Mouse (Mus musculus) heart, embryonic 12.5 days (tissue): ENCODE measurements around the gene Trim17. TPM values are rescaled to one million over a fixed set of nuclear protein-coding genes. Genes with fewer than 3 reads are reported as not detected.

Experiments
- ATAC-seq: fragments of 200-750 bp; cut with Nextera tagmentation; 2 replicates; pipeline ENCODE4 v1.8.0; 2017; ENCODE audit warnings: moderate TSS enrichment, moderate library complexity; ENCODE audit not compliant: insufficient number of reproducible peaks, low FRiP score
- H3K27ac ChIP-seq: fragments of 300-500 bp; sonication (generic); 2 replicates; pipeline ENCODE4 v1.5.1; 2016; ENCODE audit warnings: mild to moderate bottlenecking, moderate library complexity; ENCODE audit not compliant: poor library complexity, severe bottlenecking
- H3K27me3 ChIP-seq: fragments of 300-500 bp; sonication (generic); replicated peaks from 2 replicates; pipeline ENCODE4 v1.6.1; 2016; ENCODE audit warnings: mild to moderate bottlenecking, moderate library complexity
- H3K36me3 ChIP-seq: fragments of 300-500 bp; sonication (generic); 2 replicates; pipeline ENCODE4 v1.6.1; 2016; ENCODE audit warnings: mild to moderate bottlenecking, moderate library complexity
- H3K4me1 ChIP-seq: fragments of 300-500 bp; sonication (generic); replicated peaks from 2 replicates; pipeline ENCODE4 v1.6.1; 2016; ENCODE audit warnings: mild to moderate bottlenecking
- H3K4me2 ChIP-seq: fragments of 300-500 bp; sonication (generic); 2 replicates; pipeline ENCODE4 v1.6.1; 2016; ENCODE audit warnings: mild to moderate bottlenecking, moderate library complexity
- H3K4me3 ChIP-seq: fragments of 300-500 bp; sonication (generic); 2 replicates; pipeline ENCODE4 v1.5.1; 2016; ENCODE audit warnings: mild to moderate bottlenecking
- H3K9ac ChIP-seq: fragments of 300-500 bp; sonication (generic); 2 replicates; pipeline ENCODE4 v1.6.1; 2016; ENCODE audit warnings: mild to moderate bottlenecking, moderate library complexity
- H3K9me3 ChIP-seq: fragments of 300-500 bp; sonication (generic); replicated peaks from 2 replicates; pipeline ENCODE4 v1.6.1; 2016; ENCODE audit warnings: mild to moderate bottlenecking, moderate library complexity
- WGBS: fragments of 180-500 bp; shearing (Covaris S2); methylation state at CpG from one replicate; pipeline ENCODE4 v1.1.7; 2016; 5-methylcytosine and 5-hydroxymethylcytosine counted together
- polyA plus RNA-seq: library from polyadenylated mRNA; unstranded; fragments of >200 nt; fragmentation: Nextera tagmentation; extraction: Ambion mirVana; gene quantifications from 2 replicates; pipeline ENCODE4 v1.2.1, GENCODE M21; 2016

Gene Trim17
- 1.1 and 1.5 TPM in 2 replicates for polyA plus RNA-seq

DNA sequence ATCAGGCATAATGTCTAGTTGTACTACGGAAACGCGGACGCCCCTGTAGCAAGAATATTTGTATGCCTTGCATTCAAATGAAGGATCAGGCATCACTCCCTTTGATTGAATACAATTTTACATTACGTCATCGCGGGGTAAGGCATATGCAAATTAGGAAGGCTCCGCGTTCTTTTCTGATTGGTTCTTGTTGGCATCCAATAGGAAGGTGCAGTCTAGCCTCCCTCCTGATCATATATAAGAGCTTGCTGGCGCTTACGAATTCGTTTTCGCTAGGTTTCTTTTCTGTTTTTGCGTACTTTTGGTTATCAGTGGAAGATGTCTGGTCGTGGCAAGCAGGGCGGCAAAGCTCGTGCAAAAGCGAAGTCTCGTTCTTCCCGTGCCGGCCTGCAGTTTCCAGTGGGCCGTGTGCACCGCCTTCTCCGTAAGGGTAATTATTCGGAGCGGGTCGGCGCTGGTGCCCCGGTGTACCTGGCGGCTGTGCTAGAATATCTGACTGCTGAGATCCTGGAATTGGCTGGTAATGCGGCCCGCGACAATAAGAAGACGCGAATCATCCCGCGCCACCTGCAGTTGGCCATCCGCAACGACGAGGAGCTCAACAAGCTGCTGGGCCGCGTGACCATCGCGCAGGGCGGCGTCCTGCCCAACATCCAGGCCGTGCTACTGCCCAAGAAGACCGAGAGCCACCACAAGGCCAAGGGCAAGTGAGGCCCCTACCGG lies at the start of gene Trim17, which contains the start of gene Hist3h2a:
TSS of gene Trim17 (plus strand) at position 266 of the 723 bp plus-strand sequence.
TSS of gene Hist3h2a (plus strand) at position 266 of the 723 bp plus-strand sequence.
- peaks cover 20% of the 10 kb centered on the region for H3K36me3 ChIP-seq
- WGBS = under 1% methylated on average over 49 of the region's 49 CpGs
- H3K4me2 ChIP-seq = peak within 1 kb of the TSS; percentile 95
- peak; percentile 94 for ATAC-seq
- peak within 1 kb of the TSS; percentile 97 for H3K9ac ChIP-seq
- no peaks in the 10 kb centered on the region for H3K9me3 ChIP-seq
- H3K4me1 ChIP-seq = peaks cover 36% of the 10 kb centered on the region
- peak within 1 kb of the TSS; percentile 98 for H3K27ac ChIP-seq
- H3K4me3 ChIP-seq = peak within 1 kb of the TSS; percentile 93
- peaks cover 16% of the 10 kb centered on the region for H3K27me3 ChIP-seq

DNA sequence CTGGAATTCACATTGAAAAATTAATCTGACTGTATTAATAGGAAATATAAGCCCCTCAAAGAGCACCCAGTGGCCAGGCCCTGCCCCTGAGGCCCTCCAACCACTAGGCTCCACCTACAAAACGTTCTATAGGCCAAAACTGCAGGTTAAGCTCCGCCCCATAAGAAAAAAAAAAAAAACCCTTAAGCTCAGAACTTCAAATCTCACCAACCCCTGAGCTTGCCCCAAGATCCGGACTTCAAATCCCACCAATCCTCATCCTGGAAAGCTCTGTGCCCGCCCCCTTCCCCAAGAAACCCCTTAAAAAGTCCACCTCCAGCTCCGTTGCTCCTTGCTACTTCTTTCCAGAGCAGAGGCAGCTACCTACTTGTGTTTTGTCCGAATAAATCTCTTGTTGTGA lies 49.6 kb upstream of the Trim17 start:
- Histone ChIP-seq H3K27me3 (no peaks in the 10 kb centered on the region), H3K27ac (no peak overlapping the region), H3K4me1 (peaks cover 8% of the 10 kb centered on the region), H3K9ac (no peak overlapping the region), H3K36me3 (peaks cover 21% of the 10 kb centered on the region), H3K4me3 (no peak overlapping the region), H3K4me2 (no peak overlapping the region), H3K9me3 (no peaks in the 10 kb centered on the region)
- ATAC-seq = peak; percentile 47; the same call in 1 of the 2 replicates
- 47% methylated on average over 6 of the region's 6 CpGs for WGBS

DNA sequence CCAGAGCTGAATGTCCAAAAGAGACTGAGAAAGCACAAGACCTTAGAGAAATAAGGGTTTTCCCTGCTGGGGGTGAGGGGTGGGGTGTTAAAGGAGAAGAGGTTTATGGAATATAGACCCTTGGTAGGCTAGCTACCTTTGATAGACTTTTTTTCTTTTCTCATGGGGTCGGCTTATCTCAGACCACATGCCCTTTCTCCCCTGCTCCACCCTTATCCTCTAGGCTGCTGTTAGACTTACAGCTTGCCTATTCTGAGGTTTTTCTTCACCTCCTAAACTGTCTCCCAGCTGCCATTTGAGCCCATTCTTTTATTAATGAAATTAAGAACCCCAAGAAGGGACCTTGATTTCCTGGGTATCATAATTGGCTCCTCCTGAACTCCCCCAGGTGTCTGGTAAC lies 40.7 kb upstream of the Trim17 start:
- Histone ChIP-seq H3K36me3 (no peaks in the 10 kb centered on the region), H3K9ac (no peak overlapping the region), H3K4me1 (0 out of 2 replicates have a peak, but pooled peaks cover 2% of the 10 kb centered on the region), H3K4me3 (no peak overlapping the region), H3K27me3 (peaks cover 3% of the 10 kb centered on the region; the same call in 1 of the 2 replicates), H3K9me3 (no peaks in the 10 kb centered on the region), H3K4me2 (peak overlapping the region; percentile 72), H3K27ac (no peak overlapping the region)
- ATAC-seq = no peak; the same call in 1 of the 2 replicates
- WGBS = 67% methylated on average over 1 of the region's 1 CpGs

DNA sequence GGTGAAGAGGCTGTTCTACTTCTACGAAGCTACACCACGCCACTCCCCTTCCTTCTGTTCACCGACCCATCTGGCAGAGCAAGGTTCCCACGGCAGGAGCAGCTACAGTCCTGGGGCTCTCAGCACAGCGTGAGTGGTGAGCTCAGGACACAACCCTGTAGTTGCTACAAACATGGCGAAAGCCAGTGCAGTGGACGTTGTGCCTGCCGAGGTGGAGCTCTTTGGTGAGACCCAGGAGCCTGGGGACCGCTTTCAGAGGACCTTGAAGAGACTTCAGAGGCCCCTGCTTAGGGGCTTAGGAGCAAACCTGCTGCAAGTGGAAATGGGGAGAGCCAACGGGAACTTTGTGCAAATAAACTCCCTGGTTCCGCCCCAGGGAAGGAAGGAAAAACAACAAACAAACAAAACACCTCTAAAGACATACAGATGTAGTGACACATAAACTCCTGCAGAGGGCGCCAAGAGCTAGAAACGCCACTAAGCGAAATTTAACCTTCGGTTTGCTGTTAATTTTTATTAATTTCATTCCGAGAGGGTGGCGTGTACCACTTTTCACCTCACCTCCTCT lies 39.9 kb upstream of the Trim17 start:
- no peaks in the 10 kb centered on the region for H3K36me3 ChIP-seq
- peaks cover 8% of the 10 kb centered on the region; the same call in 1 of the 2 replicates for H3K4me1 ChIP-seq
- ATAC-seq = peak; percentile 49
- peak overlapping the region; percentile 72 for H3K4me2 ChIP-seq
- H3K4me3 ChIP-seq = peak overlapping the region; percentile 39
- peak overlapping the region; percentile 56 for H3K9ac ChIP-seq
- H3K27me3 ChIP-seq = peaks cover 3% of the 10 kb centered on the region; the same call in 1 of the 2 replicates
- 15% methylated on average over 17 of the region's 17 CpGs for WGBS
- H3K27ac ChIP-seq = no peak overlapping the region
- no peaks in the 10 kb centered on the region for H3K9me3 ChIP-seq

DNA sequence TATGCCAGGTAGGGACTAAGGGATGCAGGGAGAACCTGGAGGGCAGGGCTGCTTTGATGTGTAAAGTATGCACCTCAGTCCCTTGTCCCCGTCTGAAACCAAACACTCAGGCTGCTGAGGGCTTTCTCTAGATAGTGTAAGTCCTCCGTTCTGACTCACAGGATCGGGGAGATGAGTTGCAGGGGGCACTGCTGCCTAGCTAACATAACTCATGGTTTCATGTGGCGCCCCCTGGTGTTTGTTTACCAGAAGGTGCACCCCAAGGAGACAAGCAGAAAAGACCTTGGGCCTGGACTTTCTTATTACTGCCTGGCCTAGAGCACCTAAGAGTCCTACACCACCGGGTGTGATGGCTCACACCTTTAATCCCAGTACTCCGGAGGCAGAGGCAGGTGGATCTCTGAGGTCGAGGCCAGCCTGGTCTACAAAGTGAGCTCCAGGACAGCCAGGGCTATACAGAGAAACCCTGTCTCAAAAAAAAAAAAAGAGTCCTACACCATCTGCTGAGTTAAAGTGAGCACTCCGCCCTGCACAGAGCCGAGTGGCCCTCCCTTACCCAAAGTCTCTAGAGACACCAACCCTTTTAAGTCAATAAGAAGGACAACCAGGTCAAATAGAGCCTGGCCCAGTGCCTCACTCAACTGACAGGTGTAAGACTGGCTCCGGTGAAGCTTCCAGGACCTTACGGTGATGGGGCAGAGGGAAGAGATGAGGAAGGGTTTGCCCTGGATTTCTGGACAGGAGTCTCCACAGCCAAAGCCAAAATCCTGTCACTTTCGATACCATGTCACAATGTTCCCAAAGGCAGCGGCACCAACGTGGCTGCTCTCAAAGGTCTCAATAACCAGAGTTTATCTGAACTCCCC lies 37.4 kb upstream of the Trim17 start:
- no peaks in the 10 kb centered on the region for H3K36me3 ChIP-seq
- peaks cover 8% of the 10 kb centered on the region; the same call in 1 of the 2 replicates for H3K4me1 ChIP-seq
- H3K4me3 ChIP-seq = no peak overlapping the region
- peaks cover 3% of the 10 kb centered on the region; the same call in 1 of the 2 replicates for H3K27me3 ChIP-seq
- H3K9ac ChIP-seq = no peak overlapping the region
- no peaks in the 10 kb centered on the region for H3K9me3 ChIP-seq
- WGBS = 54% methylated on average over 14 of the region's 14 CpGs
- H3K4me2 ChIP-seq = no peak overlapping the region
- no peak overlapping the region for H3K27ac ChIP-seq
- peak; percentile 52; the same call in 1 of the 2 replicates for ATAC-seq

DNA sequence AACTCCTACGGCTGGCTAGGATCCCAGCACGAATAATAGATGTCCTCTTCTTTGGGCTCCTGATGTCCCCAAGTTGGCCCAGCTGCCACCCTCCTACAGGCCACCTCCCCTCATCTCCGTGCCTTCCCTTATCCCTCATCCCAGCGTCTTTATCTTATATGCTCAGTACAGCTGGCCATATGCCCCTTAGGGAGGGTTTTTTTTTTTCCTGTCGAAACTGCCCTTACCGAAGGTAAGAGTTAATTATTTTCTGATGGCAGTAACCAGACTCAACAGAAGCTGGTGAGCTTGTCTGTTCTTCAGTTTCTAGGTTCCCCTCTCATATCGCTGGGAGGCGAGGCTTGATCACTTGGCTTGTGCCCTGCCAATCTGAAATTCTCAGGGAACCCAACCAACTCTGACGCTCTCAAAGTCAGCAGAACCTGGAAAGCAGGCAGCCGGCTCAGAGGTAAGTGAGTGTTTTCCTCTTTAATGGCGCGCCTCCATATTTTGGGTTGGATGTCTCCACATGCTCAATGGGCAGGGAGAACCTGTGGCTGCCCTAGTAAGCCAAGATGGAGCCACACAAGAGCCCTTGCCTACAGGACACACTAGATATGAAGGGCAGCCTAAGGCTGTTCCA lies 36.6 kb upstream of the Trim17 start, which contains the start of gene Btnl10:
TSS of gene Btnl10 (plus strand) at position 164 of the 622 bp plus-strand sequence.
- no peaks in the 10 kb centered on the region for H3K9me3 ChIP-seq
- H3K27ac ChIP-seq = no peak within 1 kb of the TSS
- no peak within 1 kb of the TSS for H3K4me2 ChIP-seq
- no peak for ATAC-seq
- H3K9ac ChIP-seq = no peak within 1 kb of the TSS
- WGBS = 76% methylated on average over 12 of the region's 12 CpGs
- no peaks in the 10 kb centered on the region for H3K36me3 ChIP-seq
- peaks cover 8% of the 10 kb centered on the region; the same call in 1 of the 2 replicates for H3K4me1 ChIP-seq
- peaks cover 3% of the 10 kb centered on the region; the same call in 1 of the 2 replicates for H3K27me3 ChIP-seq
- no peak within 1 kb of the TSS for H3K4me3 ChIP-seq

DNA sequence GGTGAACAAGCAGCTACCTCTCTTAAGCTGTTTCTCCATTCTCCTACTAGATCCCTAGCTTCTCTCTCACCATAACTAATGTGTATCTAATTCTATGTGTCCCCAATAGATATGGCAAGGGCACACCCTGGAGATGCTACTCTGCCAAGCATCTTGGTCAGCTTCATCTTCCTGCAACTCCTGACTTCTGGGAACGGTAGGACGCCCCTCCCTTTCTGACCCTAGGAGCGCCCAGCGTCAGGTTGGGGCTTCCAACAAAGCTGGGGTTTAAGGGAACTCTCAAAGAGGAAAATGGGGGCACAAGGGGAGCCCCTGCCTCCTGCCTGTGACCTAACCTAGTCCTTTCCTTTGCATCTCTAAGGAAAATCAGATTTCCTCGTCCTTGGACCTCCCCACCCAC lies 35.7 kb upstream of the Trim17 start:
- no peak overlapping the region for H3K27ac ChIP-seq
- peaks cover 8% of the 10 kb centered on the region; the same call in 1 of the 2 replicates for H3K27me3 ChIP-seq
- H3K9ac ChIP-seq = no peak overlapping the region
- peaks cover 8% of the 10 kb centered on the region; the same call in 1 of the 2 replicates for H3K4me1 ChIP-seq
- ATAC-seq = no peak
- no peak overlapping the region for H3K4me3 ChIP-seq
- H3K9me3 ChIP-seq = no peaks in the 10 kb centered on the region
- H3K4me2 ChIP-seq = no peak overlapping the region
- no peaks in the 10 kb centered on the region for H3K36me3 ChIP-seq
- 61% methylated on average over 5 of the region's 5 CpGs for WGBS

DNA sequence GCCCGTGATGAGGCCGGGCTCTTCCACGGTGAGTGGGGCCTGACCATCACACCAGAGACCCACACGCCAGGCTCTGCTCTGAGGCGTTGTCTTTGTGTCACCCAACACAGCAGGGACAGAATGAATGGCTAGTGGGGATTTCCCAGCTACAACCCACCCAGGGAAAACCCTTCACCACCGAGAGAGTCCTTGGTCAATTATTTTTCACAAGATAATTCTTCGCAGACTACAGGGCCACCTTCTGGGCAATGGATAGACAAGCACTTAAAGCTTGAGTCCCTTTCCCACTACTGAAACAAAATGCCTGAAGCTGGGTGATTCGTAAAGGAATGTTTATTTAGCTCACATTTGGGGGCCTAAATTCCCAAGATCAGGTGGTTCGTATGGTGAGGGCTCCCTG lies 32.1 kb upstream of the Trim17 start:
- 80% methylated on average over 9 of the region's 9 CpGs for WGBS
- no peak overlapping the region for H3K9ac ChIP-seq
- no peak overlapping the region for H3K4me2 ChIP-seq
- H3K4me1 ChIP-seq = peaks cover 6% of the 10 kb centered on the region; the same call in 1 of the 2 replicates
- H3K4me3 ChIP-seq = no peak overlapping the region
- H3K36me3 ChIP-seq = no peaks in the 10 kb centered on the region
- no peaks in the 10 kb centered on the region for H3K9me3 ChIP-seq
- H3K27me3 ChIP-seq = peaks cover 6% of the 10 kb centered on the region; the same call in 1 of the 2 replicates
- no peak for ATAC-seq
- no peak overlapping the region for H3K27ac ChIP-seq

DNA sequence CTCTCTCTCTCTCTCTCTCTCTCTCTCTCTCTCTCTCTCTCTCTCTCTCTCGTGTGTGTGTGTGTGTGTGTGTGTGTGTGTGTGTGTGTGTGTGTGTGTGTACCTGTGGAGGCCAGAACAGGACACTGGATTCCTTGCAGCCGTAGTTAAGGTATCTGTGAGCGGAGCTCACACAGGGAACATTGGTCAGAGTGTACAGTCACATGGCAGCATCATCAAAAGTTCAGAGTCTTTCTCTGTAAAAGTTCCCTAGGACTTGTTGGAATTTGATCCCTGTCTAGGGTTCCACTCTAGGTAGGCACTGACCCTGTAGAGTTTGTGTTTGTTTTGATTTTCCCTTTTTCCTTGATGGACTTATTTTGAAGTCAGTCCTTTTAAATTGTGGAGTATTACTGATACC lies 27.8 kb upstream of the Trim17 start:
- H3K4me1 ChIP-seq = peaks cover 16% of the 10 kb centered on the region; the same call in 1 of the 2 replicates

DNA sequence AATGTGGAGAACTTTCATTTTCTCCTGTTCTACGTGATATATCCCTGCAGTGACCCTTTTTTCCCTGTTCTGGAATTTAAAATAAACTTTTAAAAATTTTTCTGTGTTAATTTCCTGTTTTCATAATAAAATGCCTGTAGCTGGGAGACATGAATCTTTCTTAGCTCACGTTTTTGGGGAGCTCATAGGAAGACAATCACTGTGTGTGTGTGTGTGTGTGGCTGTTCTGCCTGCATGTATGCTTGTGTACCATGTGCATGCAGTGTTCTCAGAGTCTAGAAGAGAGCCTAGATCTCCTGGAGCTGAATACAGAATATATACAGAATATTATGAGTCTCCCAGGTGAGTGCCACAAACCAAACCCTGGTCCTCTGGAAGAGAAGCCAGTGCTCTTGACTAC lies 27.4 kb upstream of the Trim17 start:
- Histone ChIP-seq H3K36me3 (peaks cover 10% of the 10 kb centered on the region), H3K4me1 (peaks cover 16% of the 10 kb centered on the region; the same call in 1 of the 2 replicates), H3K27ac (no peak overlapping the region), H3K9ac (no peak overlapping the region), H3K27me3 (peaks cover 6% of the 10 kb centered on the region; the same call in 1 of the 2 replicates), H3K4me2 (no peak overlapping the region), H3K4me3 (no peak overlapping the region), H3K9me3 (no peaks in the 10 kb centered on the region)
- no peak for ATAC-seq
- WGBS = 74% methylated on average over 2 of the region's 2 CpGs

More for the DNA sequence above, 27.8 kb upstream of the Trim17 start:
- H3K27me3 ChIP-seq = peaks cover 6% of the 10 kb centered on the region; the same call in 1 of the 2 replicates
- H3K27ac ChIP-seq = no peak overlapping the region
- no peak overlapping the region for H3K9ac ChIP-seq
- H3K4me3 ChIP-seq = no peak overlapping the region
- H3K36me3 ChIP-seq = peaks cover 6% of the 10 kb centered on the region
- 90% methylated on average over 2 of the region's 3 CpGs for WGBS
- no peak overlapping the region for H3K4me2 ChIP-seq
- H3K9me3 ChIP-seq = no peaks in the 10 kb centered on the region
- no peak for ATAC-seq
